Mouse (Mus musculus) left cerebral cortex, postnatal 4 days (tissue): ENCODE measurements around the gene Epc2. TPM values are rescaled to one million over a fixed set of nuclear protein-coding genes. Genes with fewer than 3 reads are reported as not detected.

Source experiments
- DNase-seq: peaks from one replicate; pipeline ENCODE4 v3.0.0-alpha.2; 2022
- intact Hi-C: fragments of 180-260 bp; cut with DNase I; formaldehyde crosslinking; loops from one replicate; pipeline ENCODE4 v1.15.1; 2025
- total RNA-seq, 2 experiments: library from RNA; stranded (reverse); gene quantifications; 2 replicates each; pipeline ENCODE4 v1.2.3; 2021

Epc2 gene
- total RNA-seq, 2 experiments from 2014 or later, result 56.2 to 61.7 TPM

GRCm38 (mm10) chr2:49562688-49563350, 111.5 kb downstream of the Epc2 start:
- intact Hi-C loops, result no loop called here
- no peak for DNase-seq

GRCm38 (mm10) chr2:49569862-49570777, 118.8 kb downstream of the Epc2 start:
- intact Hi-C loops, result no loop called here
- DNase-seq, result peak; percentile 89

- no peak for DNase-seq
- intact Hi-C loops, result no loop called here
Measured at GRCm38 (mm10) chr2:49570778-49571101, 119.5 kb downstream of the Epc2 start.

- DNase-seq, result no peak
- intact Hi-C loops, result no loop called here
Measured at GRCm38 (mm10) chr2:49571159-49571920, 120.1 kb downstream of the Epc2 start.

GRCm38 (mm10) chr2:49572111-49572642, 120.9 kb downstream of the Epc2 start:
- intact Hi-C loops, result no loop called here
- DNase-seq, result peak; percentile 28

GRCm38 (mm10) chr2:49572684-49573083, 121.4 kb downstream of the Epc2 start:
- no peak for DNase-seq
- intact Hi-C loops, result no loop called here

GRCm38 (mm10) chr2:49573282-49573681, 122.0 kb downstream of the Epc2 start:
- intact Hi-C loops, result no loop called here
- no peak for DNase-seq

GRCm38 (mm10) chr2:49580585-49580984, 129.3 kb downstream of the Epc2 start:
- peak; percentile 77 for DNase-seq
- intact Hi-C loops, result no loop called here

- intact Hi-C loops, result no loop called here
- no peak for DNase-seq
Measured at GRCm38 (mm10) chr2:49582546-49582945, 131.3 kb downstream of the Epc2 start.

- intact Hi-C loops, result no loop called here
- DNase-seq, result no peak
Measured at GRCm38 (mm10) chr2:49583311-49583710, 132.0 kb downstream of the Epc2 start.

- intact Hi-C loops, result no loop called here
- no peak for DNase-seq
Measured at GRCm38 (mm10) chr2:49590450-49590849, 139.2 kb downstream of the Epc2 start.

GRCm38 (mm10) chr2:49592926-49593325, 141.6 kb downstream of the Epc2 start:
- intact Hi-C loops, result no loop called here
- DNase-seq, result no peak

- intact Hi-C loops, result no loop called here
- peak; percentile 49 for DNase-seq
Measured at GRCm38 (mm10) chr2:49594886-49595285, 143.6 kb downstream of the Epc2 start.

GRCm38 (mm10) chr2:49596318-49596717, 145.0 kb downstream of the Epc2 start:
- DNase-seq, result no peak
- intact Hi-C loops, result no loop called here

- intact Hi-C loops, result no loop called here
- DNase-seq, result no peak
Measured at GRCm38 (mm10) chr2:49600021-49600681, 148.9 kb downstream of the Epc2 start.

Other genes with a start within 250 kb of the Epc2 start
- gene Kif5c, start 167.8 kb downstream of the Epc2 start, total RNA-seq, result 100 to 1,000 TPM; 441 to 484 TPM